Mouse (Mus musculus) midbrain, embryonic 16.5 days (tissue): Measurements from ENCODE around the gene B3gnt7. TPM values are rescaled to one million over a fixed set of nuclear protein-coding genes. Genes with fewer than 3 reads are reported as not detected.

ENCODE experiments used
- ATAC-seq: fragments of 200-750 bp; cut with Nextera tagmentation; 2 replicates; pipeline ENCODE4 v1.8.0; 2017; ENCODE audit warnings: moderate TSS enrichment
- H3K27ac ChIP-seq: fragments of 300-500 bp; sonication (generic); 2 replicates; pipeline ENCODE4 v1.5.1; 2014; ENCODE audit warnings: mild to moderate bottlenecking, low read length, mixed read lengths
- H3K27me3 ChIP-seq: fragments of 300-500 bp; sonication (generic); 2 replicates; pipeline ENCODE4 v1.6.1; 2014; ENCODE audit warnings: low read depth, low read length, mixed read lengths; ENCODE audit not compliant: control insufficient read depth, insufficient read depth
- H3K36me3 ChIP-seq: fragments of 300-500 bp; sonication (generic); 2 replicates; pipeline ENCODE4 v1.6.1; 2014; ENCODE audit warnings: mild to moderate bottlenecking, low read length, moderate library complexity, mixed read lengths; ENCODE audit not compliant: control insufficient read depth, insufficient read depth
- H3K4me1 ChIP-seq: fragments of 300-500 bp; sonication (generic); 2 replicates; pipeline ENCODE4 v1.6.1; 2014; ENCODE audit warnings: mild to moderate bottlenecking, low read length, mixed read lengths; ENCODE audit not compliant: control insufficient read depth, insufficient read depth
- H3K4me2 ChIP-seq: fragments of 300-500 bp; sonication (generic); 2 replicates; pipeline ENCODE4 v1.6.1; 2014; ENCODE audit warnings: mild to moderate bottlenecking, low read length, mixed read lengths
- H3K4me3 ChIP-seq: fragments of 300-500 bp; sonication (generic); 2 replicates; pipeline ENCODE4 v1.5.1; 2014; ENCODE audit warnings: low read depth, mild to moderate bottlenecking, low read length, moderate library complexity, mixed read lengths
- H3K9ac ChIP-seq: fragments of 300-500 bp; sonication (generic); 2 replicates; pipeline ENCODE4 v1.6.1; 2014; ENCODE audit warnings: low read depth, low read length, mixed read lengths
- H3K9me3 ChIP-seq: fragments of 300-500 bp; sonication (generic); replicated peaks from 2 replicates; pipeline ENCODE4 v1.6.1; 2014; ENCODE audit warnings: mild to moderate bottlenecking, low read length, mixed read lengths; ENCODE audit not compliant: control insufficient read depth, poor library complexity, severe bottlenecking
- WGBS: fragments of 180-500 bp; shearing (Covaris S2); extraction: QIAGEN DNeasy Blood & Tissue Kit; methylation state at CpG from one replicate; pipeline ENCODE4 v1.1.7; 2014; 5-methylcytosine and 5-hydroxymethylcytosine counted together
- polyA plus RNA-seq: library from polyadenylated mRNA; unstranded; fragments of >200 nt; fragmentation: Nextera tagmentation; extraction: Ambion mirVana; gene quantifications from 2 replicates; pipeline ENCODE4 v1.2.1, GENCODE M21; 2015

The B3gnt7 gene
- polyA plus RNA-seq, 1 experiment from 2014 or later = 10.8 TPM

GRCm38 (mm10) chr1:86294472-86294871, 8.2 kb upstream of the B3gnt7 start:
- Histone ChIP-seq H3K4me1 (peaks cover 2% of the 10 kb centered on the region; the same call in 1 of the 2 replicates), H3K27ac (no peak overlapping the region), H3K9me3 (no peaks in the 10 kb centered on the region), H3K27me3 (no peaks in the 10 kb centered on the region), H3K4me2 (no peak overlapping the region), H3K36me3 (no peaks in the 10 kb centered on the region), H3K4me3 (no peak overlapping the region), H3K9ac (no peak overlapping the region)
- 16% methylated on average over 4 of the region's 4 CpGs for WGBS
- ATAC-seq = peak; percentile 36; the same call in 1 of the 2 replicates

DNA sequence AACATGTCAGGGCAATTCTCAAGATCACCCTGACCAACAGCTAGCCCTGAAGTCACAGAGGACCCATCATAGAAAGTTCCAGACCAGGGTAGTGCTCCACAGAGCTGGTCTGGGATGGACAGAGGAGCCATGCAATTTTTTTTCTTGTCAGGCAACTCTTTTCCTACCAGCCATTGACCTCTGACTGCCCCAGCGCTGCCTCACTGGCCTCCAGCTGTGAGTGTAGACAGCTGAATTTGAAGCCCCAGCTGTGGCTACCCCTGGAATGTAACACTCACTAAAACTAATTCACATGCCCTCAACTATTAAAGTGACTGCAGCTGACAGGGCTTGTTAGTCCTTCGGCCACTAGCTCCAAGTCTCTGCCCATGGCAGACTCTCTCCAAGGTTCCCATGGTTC, 2.5 kb upstream of the B3gnt7 start:
- no peak overlapping the region for H3K27ac ChIP-seq
- ATAC-seq = no peak
- no peaks in the 10 kb centered on the region for H3K36me3 ChIP-seq
- no peak overlapping the region for H3K9ac ChIP-seq
- H3K9me3 ChIP-seq = no peaks in the 10 kb centered on the region
- H3K4me2 ChIP-seq = no peak overlapping the region
- WGBS = 29% methylated on average over 2 of the region's 2 CpGs
- H3K4me3 ChIP-seq = no peak overlapping the region
- H3K4me1 ChIP-seq = peaks cover 6% of the 10 kb centered on the region
- H3K27me3 ChIP-seq = peaks cover 13% of the 10 kb centered on the region

DNA sequence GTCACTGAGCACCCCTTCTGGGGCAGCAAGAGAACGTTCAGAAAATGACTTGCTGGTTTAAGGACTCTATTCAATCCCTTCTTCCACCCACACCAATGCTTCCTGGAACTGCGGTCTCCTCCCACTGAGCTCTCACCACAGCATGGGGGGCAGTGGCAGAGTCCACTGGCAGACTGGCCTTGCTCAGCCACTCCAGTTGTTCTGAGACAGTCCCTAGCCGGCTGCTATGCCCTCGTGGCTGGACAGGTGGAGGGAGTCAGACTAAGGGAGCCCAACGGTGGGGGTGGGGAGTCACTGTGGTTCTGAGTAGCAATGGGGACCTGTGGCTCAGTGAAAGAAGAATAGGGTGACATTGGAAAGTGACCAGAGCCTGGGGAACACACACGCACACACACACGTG, 1.9 kb upstream of the B3gnt7 start:
- no peak overlapping the region for H3K9ac ChIP-seq
- H3K36me3 ChIP-seq = no peaks in the 10 kb centered on the region
- 58% methylated on average over 7 of the region's 7 CpGs for WGBS
- peaks cover 14% of the 10 kb centered on the region for H3K27me3 ChIP-seq
- H3K4me1 ChIP-seq = peaks cover 6% of the 10 kb centered on the region
- no peak for ATAC-seq
- H3K9me3 ChIP-seq = no peaks in the 10 kb centered on the region
- H3K4me2 ChIP-seq = no peak overlapping the region
- no peak overlapping the region for H3K27ac ChIP-seq
- no peak overlapping the region for H3K4me3 ChIP-seq

- Histone ChIP-seq H3K27me3 (peaks cover 14% of the 10 kb centered on the region), H3K4me3 (no peak overlapping the region), H3K27ac (no peak overlapping the region), H3K4me2 (no peak overlapping the region), H3K9me3 (no peaks in the 10 kb centered on the region), H3K4me1 (peaks cover 6% of the 10 kb centered on the region), H3K9ac (no peak overlapping the region), H3K36me3 (no peaks in the 10 kb centered on the region)
- no peak for ATAC-seq
- WGBS = 54% methylated on average over 6 of the region's 6 CpGs
These were observed 1.2 kb upstream of the B3gnt7 start for GRCm38 (mm10) chr1:86301221-86302091.

DNA sequence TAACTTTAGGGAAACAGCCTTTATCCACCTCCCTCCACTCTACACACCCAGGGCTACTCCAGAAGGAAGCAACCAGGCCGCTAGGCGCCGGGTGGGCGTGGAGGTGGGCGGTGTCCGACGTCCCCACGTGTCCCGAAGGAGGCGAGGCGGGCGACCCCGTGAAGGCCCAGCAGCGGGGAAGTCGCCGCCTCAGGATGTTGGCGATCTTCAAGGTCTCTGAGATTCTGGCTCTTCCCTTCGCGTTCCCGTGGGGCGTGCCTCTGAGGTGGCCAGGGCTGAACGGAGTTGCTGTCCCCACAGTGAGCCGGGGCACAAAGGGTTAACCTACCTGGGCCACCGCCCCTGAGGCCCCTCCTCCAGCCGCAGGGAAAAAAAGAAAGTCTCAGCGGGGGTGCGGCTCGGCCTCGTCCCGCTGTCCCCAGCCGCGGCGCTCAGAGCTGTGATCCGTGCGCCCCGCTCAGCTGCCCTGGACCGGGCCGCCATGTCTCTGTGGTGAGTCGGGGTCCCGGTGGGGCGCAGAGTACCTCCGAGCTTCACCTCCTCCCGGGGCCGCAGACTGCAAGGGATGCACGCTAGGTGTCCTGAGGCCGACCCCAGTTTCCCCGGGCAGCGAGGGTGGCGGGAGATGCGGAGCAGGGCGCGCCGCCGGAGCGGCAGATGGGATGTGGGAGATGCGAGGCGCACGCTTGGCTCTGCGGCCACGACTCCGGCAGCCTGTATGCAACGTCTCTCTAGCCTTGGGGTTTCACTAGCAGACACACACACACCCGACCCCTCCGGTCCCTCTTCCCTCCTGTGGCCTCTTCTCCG, 636 bp downstream of the B3gnt7 start:
- Histone ChIP-seq H3K4me1 (peaks cover 6% of the 10 kb centered on the region), H3K36me3 (no peaks in the 10 kb centered on the region), H3K9ac (peak overlapping the region; percentile 85), H3K9me3 (no peaks in the 10 kb centered on the region), H3K27ac (peak overlapping the region; percentile 39; the same call in 1 of the 2 replicates), H3K4me3 (peak overlapping the region; percentile 75), H3K4me2 (peak overlapping the region; percentile 94), H3K27me3 (peaks cover 14% of the 10 kb centered on the region)
- peak; percentile 87 for ATAC-seq
- WGBS = under 1% methylated on average over 63 of the region's 65 CpGs

DNA sequence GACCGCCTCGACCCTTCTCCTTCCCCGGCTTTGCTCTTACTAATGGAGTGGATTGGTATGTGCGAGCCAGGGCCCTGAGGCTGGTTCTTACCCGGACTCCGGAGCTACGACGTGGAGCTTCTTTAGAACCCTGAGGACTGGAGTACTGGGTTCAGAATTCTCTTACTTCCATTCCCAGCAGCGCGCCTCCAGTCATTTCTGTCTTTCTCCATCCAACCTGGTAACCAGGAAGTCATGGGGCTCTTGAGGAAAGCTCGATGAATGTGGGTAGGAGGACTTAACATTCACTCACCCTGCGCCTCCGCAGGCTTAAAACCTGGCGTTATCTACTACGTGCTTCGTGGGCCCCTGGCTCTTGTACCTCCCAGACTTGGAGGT, 1.2 kb downstream of the B3gnt7 start:
- Histone ChIP-seq H3K4me3 (peak overlapping the region; percentile 75), H3K27ac (peak overlapping the region; percentile 39; the same call in 1 of the 2 replicates), H3K4me1 (peaks cover 6% of the 10 kb centered on the region), H3K9me3 (no peaks in the 10 kb centered on the region), H3K27me3 (peaks cover 14% of the 10 kb centered on the region), H3K4me2 (peak overlapping the region; percentile 94), H3K9ac (peak overlapping the region; percentile 85), H3K36me3 (no peaks in the 10 kb centered on the region)
- ATAC-seq = no peak
- WGBS = 2% methylated on average over 15 of the region's 16 CpGs

- ATAC-seq = no peak
- Histone ChIP-seq H3K9ac (no peak overlapping the region), H3K27me3 (peaks cover 14% of the 10 kb centered on the region), H3K4me1 (peaks cover 6% of the 10 kb centered on the region), H3K4me3 (no peak overlapping the region), H3K27ac (no peak overlapping the region), H3K9me3 (no peaks in the 10 kb centered on the region), H3K36me3 (no peaks in the 10 kb centered on the region), H3K4me2 (no peak overlapping the region)
- 88% methylated on average over 3 of the region's 3 CpGs for WGBS
These were observed 4.1 kb downstream of the B3gnt7 start for GRCm38 (mm10) chr1:86306686-86307085.

DNA sequence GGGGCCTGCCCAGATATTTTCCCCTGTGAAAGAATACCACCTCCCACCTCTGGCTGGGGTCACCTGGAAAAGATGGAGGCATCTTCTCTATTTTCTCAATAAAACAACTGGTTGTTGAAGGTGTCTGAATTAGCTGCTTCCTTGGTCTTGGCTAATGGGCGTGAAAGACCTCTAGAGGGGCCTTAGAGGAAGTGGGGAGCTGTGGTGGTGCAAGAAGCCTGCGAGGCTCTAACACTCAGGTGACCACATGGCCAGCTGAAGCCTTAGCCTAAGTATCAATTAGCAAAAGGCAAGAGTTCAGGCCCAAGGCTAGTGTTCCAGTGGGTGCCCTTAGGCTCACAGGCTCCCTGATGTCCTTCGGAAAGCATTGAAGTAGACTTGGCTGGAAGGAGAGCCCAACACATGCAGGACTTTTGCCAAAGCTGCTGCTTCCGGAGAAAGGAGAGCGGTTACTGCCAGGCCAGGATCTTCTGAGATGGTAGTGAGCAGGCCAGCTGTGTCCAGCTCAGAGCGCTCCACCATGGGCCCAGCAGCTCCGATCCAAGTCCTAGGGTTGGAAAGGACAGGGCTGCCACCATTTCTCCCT, 4.6 kb downstream of the B3gnt7 start:
- H3K4me2 ChIP-seq = no peak overlapping the region
- no peak overlapping the region for H3K27ac ChIP-seq
- WGBS = 88% methylated on average over 7 of the region's 7 CpGs
- H3K9me3 ChIP-seq = no peaks in the 10 kb centered on the region
- peaks cover 10% of the 10 kb centered on the region for H3K27me3 ChIP-seq
- peaks cover 6% of the 10 kb centered on the region for H3K4me1 ChIP-seq
- H3K36me3 ChIP-seq = no peaks in the 10 kb centered on the region
- no peak overlapping the region for H3K9ac ChIP-seq
- H3K4me3 ChIP-seq = no peak overlapping the region
- ATAC-seq = no peak
